Mouse (Mus musculus): ENCODE data around the gene 4930442H23Rik.
A peak's percentile ranks its signal among the peaks of the same experiment; 100 is the strongest.

DNA sequence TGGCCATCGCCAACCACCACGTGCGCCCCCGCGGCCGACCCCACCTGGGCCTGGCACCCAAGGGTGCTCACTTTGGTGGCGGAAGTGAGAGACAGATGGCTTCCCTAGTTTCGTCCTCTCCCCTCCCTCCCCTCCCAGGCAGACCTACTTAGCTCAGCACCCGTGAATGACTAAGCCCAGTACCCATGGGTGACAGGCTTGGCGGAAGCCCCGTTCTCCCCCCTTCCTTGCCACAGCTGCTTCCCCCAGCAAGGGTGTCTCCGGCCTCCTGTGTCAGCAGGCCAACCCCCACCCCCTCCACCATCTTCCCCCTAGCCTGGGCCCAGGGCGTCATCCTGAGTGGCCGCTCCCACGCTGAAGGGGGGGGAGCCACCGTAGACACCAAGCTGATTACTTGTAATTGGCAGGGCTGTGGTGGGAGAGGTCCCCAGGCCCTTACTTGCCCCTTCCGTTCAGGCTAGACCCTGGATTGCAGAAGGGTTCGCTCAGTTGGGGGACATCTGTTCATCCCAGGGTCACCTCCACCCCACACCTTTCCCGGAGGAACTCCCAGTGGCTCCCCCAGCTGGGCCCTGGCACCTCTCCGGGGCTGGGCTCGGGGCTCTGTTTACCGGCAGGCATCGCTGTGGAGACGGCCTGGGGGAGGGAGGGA is 45.4 kb downstream of the 4930442H23Rik start:
- TF ChIP-seq CTCF (IDR thresholded peaks at IDR 0.05; ENCODE audit: borderline replicate concordance, insufficient read depth, low read depth, low read length) (no peak), POLR2A (IDR thresholded peaks at IDR 0.05; ENCODE audit: borderline replicate concordance, insufficient read depth, low read length) (0 out of 2 replicates have a peak, but pooled peaks have one; percentile 24)

Measured in cerebellum, adult 2 months (tissue).